Mouse (Mus musculus): ENCODE data around the gene Doc2g.

DNA sequence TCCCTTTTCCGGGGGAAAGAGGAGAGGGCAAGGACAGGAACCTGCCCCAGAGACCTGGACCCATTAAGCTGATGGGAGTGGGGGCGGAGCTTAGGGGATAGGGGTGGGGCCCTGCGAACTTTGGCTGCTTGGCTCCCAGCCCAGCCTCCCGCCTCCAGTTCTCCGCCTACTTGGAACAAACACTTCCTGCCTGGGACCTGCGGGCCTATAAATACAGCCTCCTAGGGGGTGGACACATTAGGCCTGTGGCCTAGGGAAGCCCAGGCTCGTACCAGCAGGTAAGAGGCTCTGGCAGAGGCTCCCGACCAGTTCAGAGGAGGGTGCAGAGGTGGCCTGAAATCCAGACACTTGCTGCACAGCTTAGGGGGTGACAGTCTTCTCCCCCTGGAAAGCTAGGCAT is 16.8 kb upstream of the Doc2g start, which contains the start of gene Acy3:
- no peak for TF ChIP-seq CTCF (IDR thresholded peaks at IDR 0.05)
- no peak for TF ChIP-seq EP300 (IDR thresholded peaks at IDR 0.05)
